Mouse (Mus musculus) CD4-positive naive resting alpha-beta T cell, adult 57 days (primary cell): ENCODE results near the gene Olfr1056. TPM values are rescaled to one million over a fixed set of nuclear protein-coding genes. Genes with fewer than 3 reads are reported as not detected.

Source experiments
- total RNA-seq: library from RNA; stranded (reverse); gene quantifications from one replicate; pipeline ENCODE4 v1.2.4, GENCODE M21; 2023

The Olfr1056 gene
- not detected for total RNA-seq

DNA sequence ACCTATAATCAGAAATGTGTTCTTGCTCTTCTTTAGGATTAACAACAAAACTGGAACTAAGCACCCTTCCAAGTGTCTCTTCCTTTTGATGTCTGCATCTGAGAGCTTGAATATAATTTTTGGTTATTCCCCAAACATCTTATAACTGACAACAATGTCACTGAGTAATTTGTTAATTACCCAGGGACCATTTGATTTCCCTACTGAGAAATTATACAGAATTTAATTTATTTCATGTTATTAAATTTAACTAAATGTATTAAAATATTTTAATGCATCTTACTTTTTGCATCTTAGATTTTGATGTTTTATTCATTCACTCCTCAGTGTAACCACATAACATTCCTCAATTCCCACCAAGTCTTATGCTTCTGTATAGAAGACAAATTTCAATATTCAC is at the start of gene Olfr1056:
TSS of gene Olfr1056 (minus strand) at position 101 of the 400 bp plus-strand sequence.

DNA sequence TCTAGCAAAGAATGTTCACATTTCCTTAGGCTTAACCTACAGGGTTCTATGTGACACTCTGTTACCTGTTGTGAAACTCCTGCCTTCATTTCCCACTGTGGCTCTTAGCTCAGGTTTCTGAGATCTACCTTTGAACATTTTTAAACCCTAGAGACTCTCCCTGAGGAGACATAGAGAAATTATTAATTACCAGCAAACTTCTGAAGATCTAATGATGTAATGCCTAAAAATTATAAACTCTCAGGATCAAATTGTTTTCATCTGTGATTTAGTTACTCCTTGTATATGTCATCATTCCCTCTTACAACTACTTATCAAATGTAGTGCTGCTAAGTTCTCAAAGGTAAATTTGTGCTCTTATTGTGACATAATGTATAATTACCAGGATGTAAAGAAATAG is 26.2 kb upstream of the Olfr1056 start, which contains the start of gene Olfr1058:
TSS of gene Olfr1058 (minus strand) at position 101 of the 400 bp plus-strand sequence.

DNA sequence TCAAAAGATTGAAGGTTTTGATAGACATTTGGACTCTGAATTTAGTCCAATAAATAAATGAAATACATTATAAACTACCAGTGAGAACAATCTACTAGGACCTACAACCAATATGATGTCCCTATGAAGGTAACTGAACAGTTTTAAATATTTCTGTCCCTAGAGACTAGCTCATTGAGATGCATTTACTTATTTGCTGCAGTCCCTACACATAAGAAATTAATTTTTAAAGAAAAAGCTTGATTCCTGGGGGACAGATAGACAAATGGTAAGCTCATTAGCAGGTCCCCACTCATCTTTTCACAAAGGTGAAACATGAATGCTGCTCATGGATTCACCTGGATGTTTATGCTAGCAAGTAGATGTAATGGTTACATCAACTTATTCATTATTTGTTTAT is 16.0 kb upstream of the Olfr1056 start, which contains the start of gene Olfr1057:
TSS of gene Olfr1057 (minus strand) at position 101 of the 400 bp plus-strand sequence.

DNA sequence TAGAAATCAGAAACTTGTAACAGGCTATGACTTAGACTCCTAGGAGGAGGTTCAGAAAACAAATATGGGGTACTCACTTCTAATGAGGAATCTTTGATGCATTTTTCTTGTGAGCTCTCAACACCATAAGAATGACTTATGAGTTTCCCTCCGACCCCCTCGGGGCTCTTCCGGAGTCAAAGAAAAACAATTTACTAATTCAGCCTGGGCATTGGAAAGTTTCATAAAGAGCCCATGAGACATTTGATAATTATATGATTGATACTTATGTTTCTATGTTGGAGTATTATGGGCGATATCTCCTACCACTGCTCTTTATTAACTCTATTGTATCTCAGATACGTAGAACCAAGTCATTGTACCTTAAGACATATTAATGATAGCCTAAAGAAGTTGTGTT is 12.1 kb downstream of the Olfr1056 start, which contains the start of gene Olfr1055:
TSS of gene Olfr1055 (minus strand) at position 101 of the 400 bp plus-strand sequence.

DNA sequence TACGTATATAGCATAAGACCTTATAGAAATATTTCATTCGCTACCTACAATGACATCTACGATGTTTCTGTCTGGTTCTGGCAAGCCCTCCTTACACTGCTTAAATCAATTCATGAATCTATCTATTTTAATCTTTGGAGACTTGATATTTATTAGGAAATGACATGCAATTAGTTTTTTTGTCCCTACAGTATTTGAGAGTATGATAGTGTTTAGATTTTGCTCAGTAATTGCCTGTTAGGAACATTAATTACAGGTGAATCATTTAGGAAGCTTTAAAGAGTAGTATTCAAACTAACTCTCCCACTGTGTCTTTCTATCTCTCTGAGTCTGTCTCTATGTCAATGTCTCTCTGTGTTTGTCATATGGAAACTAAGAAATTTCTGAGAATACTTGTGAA is 26.9 kb downstream of the Olfr1056 start, which contains the start of gene Olfr1054:
TSS of gene Olfr1054 (minus strand) at position 101 of the 400 bp plus-strand sequence.

DNA sequence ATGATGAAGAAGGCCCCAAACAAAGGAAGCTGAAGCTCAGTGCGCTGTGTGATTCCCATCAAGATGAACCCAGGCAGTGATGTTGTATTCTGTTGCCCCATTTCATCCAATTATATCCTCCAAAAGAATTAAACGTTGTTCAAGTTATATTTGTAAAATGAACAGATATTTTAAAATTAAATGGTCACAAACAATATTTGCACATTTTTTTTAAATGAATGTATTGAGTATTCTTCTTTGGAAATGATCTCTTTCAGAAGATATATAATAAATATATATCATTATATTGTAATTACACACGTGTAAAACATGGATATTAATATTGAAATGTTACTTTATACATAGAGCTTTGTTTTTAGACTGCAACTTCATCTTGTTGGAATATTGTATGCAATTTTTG is 47.1 kb downstream of the Olfr1056 start, which contains the start of gene Olfr1053:
TSS of gene Olfr1053 (minus strand) at position 101 of the 400 bp plus-strand sequence.

Other genes with a start within 250 kb of the Olfr1056 start
- not detected for gene Olfr1039, start 226.5 kb downstream of the Olfr1056 start, total RNA-seq
- not detected for gene Olfr1040, start 215.7 kb downstream of the Olfr1056 start, total RNA-seq
- not detected for gene Olfr1042, start 200.6 kb downstream of the Olfr1056 start, total RNA-seq
- not detected for gene Olfr1043, start 194.9 kb downstream of the Olfr1056 start, total RNA-seq
- not detected for gene Olfr1044, start 184.6 kb downstream of the Olfr1056 start, total RNA-seq
- not detected for gene Olfr52, start 176.8 kb downstream of the Olfr1056 start, total RNA-seq
- not detected for gene Olfr1045, start 159.5 kb downstream of the Olfr1056 start, total RNA-seq
- not detected for gene Olfr1046, start 143.2 kb downstream of the Olfr1056 start, total RNA-seq
- gene Olfr1047, start 131.1 kb downstream of the Olfr1056 start, total RNA-seq, result not detected
- gene Olfr1048, start 122.2 kb downstream of the Olfr1056 start, total RNA-seq, result not detected
- not detected for gene Olfr1049, start 104.1 kb downstream of the Olfr1056 start, total RNA-seq
- not detected for gene Olfr1051, start 83.4 kb downstream of the Olfr1056 start, total RNA-seq
- not detected for gene Olfr1052, start 70.0 kb downstream of the Olfr1056 start, total RNA-seq
- not detected for gene Olfr1053, start 47.2 kb downstream of the Olfr1056 start, total RNA-seq
- gene Olfr1054, start 27.0 kb downstream of the Olfr1056 start, total RNA-seq, result not detected
- gene Olfr1055, start 12.2 kb downstream of the Olfr1056 start, total RNA-seq, result not detected
- not detected for gene Olfr1057, start 15.9 kb upstream of the Olfr1056 start, total RNA-seq
- not detected for gene Olfr1058, start 26.1 kb upstream of the Olfr1056 start, total RNA-seq
- gene Olfr1061, start 51.6 kb upstream of the Olfr1056 start, total RNA-seq, result not detected
- not detected for gene Olfr1062, start 64.3 kb upstream of the Olfr1056 start, total RNA-seq
- gene Olfr1065, start 88.1 kb upstream of the Olfr1056 start, total RNA-seq, result not detected
- gene Olfr1066, start 93.8 kb upstream of the Olfr1056 start, total RNA-seq, result not detected
- gene Olfr228, start 124.9 kb upstream of the Olfr1056 start, total RNA-seq, result not detected
- gene Olfr1076, start 146.0 kb upstream of the Olfr1056 start, total RNA-seq, result not detected
- gene Olfr1079, start 180.0 kb upstream of the Olfr1056 start, total RNA-seq, result not detected
- not detected for gene Olfr1080, start 195.8 kb upstream of the Olfr1056 start, total RNA-seq
- not detected for gene Olfr1082, start 236.5 kb upstream of the Olfr1056 start, total RNA-seq